Mouse (Mus musculus) naive thymus-derived CD4-positive, alpha-beta T cell, adult 2 months (primary cell): ENCODE results near the gene 1810010H24Rik.
"Not testable (repeated sequence)": the region's sequence is repeated elsewhere in the genome, so short reads cannot be mapped to it uniquely, and the experiment has no call there.

Experiments
- DNase-seq: peaks from one replicate; pipeline ENCODE4 v3.0.0-alpha.2; 2011; ENCODE audit warnings: low read depth

Gene 1810010H24Rik

DNA sequence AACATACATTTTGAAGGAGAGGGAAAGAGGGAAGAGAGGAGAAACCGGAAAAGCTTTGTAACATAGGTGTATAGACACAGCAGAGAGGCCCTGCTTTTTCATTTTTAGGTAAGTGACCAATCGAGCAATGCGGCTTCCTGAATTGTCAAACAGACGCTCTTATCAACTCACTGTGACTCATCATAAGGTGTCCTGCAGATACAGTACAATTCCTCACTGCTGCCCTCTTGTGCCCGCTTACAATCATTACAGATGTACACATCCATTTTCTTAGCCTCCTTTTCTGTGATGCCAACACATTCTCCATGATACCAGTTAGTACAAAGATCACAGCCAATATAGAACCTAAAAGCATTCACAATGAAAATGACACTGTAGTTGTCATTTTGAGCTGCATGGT, 18.8 kb downstream of the 1810010H24Rik start:
- DNase-seq = peak; percentile 87

GRCm38 (mm10) chr11:107045546-107045945, 20.1 kb downstream of the 1810010H24Rik start:
- no peak for DNase-seq

DNA sequence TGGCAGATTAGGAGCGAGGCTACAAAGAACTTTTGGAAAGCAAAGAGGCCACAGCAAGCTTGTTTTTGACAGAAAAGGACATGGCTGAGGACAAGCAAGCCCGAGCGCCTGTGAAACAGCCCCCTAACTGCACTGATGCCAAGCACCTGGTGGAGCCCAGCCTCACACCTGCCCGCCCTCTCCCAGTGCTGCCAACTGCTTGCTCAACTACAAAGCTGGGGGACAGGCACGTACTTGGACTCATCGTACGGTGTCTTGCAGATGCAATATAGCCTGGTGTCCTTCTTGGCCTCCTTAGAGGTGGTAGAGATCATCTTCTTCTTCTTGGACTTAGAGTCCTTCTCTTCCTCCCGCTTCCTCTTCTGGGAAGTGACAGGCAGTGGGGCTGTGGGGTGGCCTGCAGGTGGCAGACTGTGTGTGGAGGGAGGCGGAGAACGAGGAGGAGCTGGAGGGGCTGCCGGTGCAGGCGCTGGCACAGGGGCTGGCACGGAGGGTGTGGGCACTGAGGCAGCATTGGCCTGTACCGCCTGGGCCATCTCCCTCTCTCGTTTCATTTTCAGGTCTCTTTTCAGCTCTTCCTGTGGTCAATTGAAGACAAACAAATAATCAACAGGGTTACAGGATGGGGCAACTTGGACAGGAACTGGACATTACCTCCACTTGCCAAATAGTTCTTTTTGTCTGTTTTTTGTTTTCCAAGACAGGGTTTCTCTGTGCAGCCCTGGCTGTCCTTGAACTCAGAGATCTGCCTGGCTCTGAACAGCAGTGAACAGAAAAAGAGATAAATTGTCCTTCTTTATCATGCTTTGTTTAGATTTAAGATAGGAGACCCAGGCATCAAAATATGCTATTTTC, 21.5 kb downstream of the 1810010H24Rik start:
- no peak for DNase-seq

- no peak for DNase-seq
Measured at GRCm38 (mm10) chr11:107054870-107055269, 29.4 kb downstream of the 1810010H24Rik start.

DNA sequence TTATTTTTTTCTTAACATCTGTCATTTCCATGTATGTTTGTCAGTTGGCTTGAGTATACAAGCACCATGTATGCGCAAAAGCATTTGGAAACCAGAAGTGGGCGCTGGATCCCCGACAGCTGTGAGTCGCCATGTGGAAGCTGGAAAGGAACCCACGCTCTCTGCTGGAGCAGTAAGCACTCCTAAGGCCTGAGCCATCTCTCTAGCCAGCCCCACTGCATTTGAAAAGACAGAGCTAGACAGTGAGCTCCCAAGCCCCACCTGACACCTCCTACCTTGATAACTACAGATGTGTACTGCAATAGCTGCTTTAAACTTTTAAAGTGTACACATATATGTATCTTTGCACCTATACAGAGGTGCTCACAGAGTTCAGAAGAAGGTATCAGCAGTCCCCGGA, 31.9 kb downstream of the 1810010H24Rik start:
- no peak for DNase-seq

GRCm38 (mm10) chr11:107059634-107060033, 34.2 kb downstream of the 1810010H24Rik start:
- DNase-seq = not testable (repeated sequence)

DNA sequence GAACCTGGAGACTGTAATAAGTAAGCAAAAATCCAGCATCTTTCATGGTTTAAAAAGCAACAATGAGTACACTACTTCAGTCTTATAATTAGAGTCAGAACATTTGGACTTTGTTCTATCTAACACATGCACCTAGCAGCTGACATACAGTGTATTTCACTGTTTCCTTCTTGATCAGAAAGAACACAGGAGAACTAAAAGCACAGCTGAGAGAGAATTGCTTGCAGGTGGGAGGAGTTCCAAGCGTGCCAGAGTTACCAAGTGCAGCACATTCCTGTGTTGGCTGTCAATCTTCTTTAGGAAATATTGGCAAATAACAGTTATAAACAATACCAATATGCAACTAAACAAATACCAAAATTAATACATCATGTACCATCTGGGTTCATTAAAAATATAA, 35.5 kb downstream of the 1810010H24Rik start:
- DNase-seq = no peak

DNA sequence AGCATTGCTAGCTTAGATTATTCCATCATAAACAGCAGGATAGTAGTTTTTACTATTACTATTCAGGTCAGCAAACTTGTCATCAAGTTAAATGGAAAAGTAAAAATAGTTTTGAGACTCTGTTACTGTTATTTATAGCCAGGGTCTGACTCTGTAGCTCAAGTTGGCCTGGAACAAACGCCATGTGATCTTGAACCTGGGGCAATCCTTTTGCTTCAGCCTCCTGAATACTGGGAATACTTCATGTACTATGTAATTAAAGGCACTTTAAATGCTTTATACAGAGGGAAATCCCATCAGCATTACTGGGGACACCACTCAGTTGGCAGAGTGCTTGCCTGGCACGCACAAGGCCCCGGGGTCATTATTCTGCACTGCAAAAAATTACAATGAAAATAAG, 37.6 kb downstream of the 1810010H24Rik start:
- DNase-seq = no peak

- no peak for DNase-seq
Measured at GRCm38 (mm10) chr11:107064590-107064989, 39.1 kb downstream of the 1810010H24Rik start.

DNA sequence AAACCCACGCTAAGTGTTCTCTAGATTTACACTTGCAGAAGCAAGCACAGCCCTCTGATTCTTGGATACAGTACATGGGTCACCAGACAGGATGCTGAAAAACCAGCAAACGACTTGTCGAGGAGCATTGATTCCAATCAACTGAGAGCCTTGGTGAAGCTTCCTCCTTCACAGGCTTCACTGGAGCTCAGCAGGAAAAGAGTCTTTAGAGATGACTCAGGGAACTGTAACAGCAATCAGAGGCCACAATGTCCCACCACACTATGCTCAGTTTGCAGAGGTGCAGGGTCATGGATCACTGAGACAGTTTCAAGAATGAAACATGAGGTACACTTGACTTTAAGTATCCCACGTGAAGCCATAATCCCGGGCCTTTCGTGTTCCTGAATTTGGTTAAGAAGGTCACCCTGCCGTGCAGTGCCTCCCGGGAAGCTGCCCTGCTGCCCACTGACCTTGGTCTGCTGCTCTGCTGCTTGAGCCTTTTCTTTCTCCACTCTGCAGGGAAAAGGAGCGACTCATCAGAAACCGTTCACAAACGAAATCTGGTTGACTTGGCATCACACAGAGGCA, 39.8 kb downstream of the 1810010H24Rik start:
- DNase-seq = no peak
